Mouse (Mus musculus) heart, embryonic 14.5 days (tissue): ENCODE data around the gene Adgrf5. TPM values are rescaled to one million over a fixed set of nuclear protein-coding genes. Genes with fewer than 3 reads are reported as not detected.
"Not testable (repeated sequence)": the region's sequence is repeated elsewhere in the genome, so short reads cannot be mapped to it uniquely, and the experiment has no call there.

ENCODE experiments used
- ATAC-seq: fragments of 200-750 bp; cut with Nextera tagmentation; 2 replicates; pipeline ENCODE4 v1.8.0; 2017; ENCODE audit warnings: low read depth, moderate TSS enrichment; ENCODE audit not compliant: insufficient number of reproducible peaks, insufficient read depth, low FRiP score
- H3K27ac ChIP-seq, 2 experiments: fragments of 200-500 bp in 1 of 2; fragments of 300-500 bp in 1 of 2; sonication (generic) in 1 of 2; replicated peaks in 1 of 2; 2 replicates each; pipeline ENCODE4 v1.5.1; 2012 to 2014; ENCODE audit warnings: low read depth in 2 of 2, low read length in 2 of 2, control low read depth in 1 of 2, mild to moderate bottlenecking in 1 of 2, mixed read lengths in 1 of 2; ENCODE audit not compliant: control insufficient read depth in 1 of 2, insufficient read depth in 1 of 2
- H3K27me3 ChIP-seq: fragments of 300-500 bp; sonication (generic); 2 replicates; pipeline ENCODE4 v1.6.1; 2014; ENCODE audit warnings: mild to moderate bottlenecking, low read length, control low read depth; ENCODE audit not compliant: control insufficient read depth, insufficient read depth
- H3K36me3 ChIP-seq: fragments of 300-500 bp; sonication (generic); 2 replicates; pipeline ENCODE4 v1.6.1; 2014; ENCODE audit warnings: mild to moderate bottlenecking, control low read depth, low read length, mixed read lengths; ENCODE audit not compliant: control insufficient read depth, insufficient read depth
- H3K4me1 ChIP-seq, 2 experiments: fragments of 200-500 bp in 1 of 2; fragments of 300-500 bp in 1 of 2; sonication (generic) in 1 of 2; 2 replicates each; pipeline ENCODE4 v1.6.1; 2012 to 2014; ENCODE audit warnings: low read length in 2 of 2, control low read depth in 1 of 2, mixed read lengths in 1 of 2; ENCODE audit not compliant: control insufficient read depth in 2 of 2, insufficient read depth in 2 of 2
- H3K4me2 ChIP-seq: fragments of 300-500 bp; sonication (generic); 2 replicates; pipeline ENCODE4 v1.6.1; 2014; ENCODE audit warnings: mild to moderate bottlenecking, low read length
- H3K4me3 ChIP-seq, 2 experiments: fragments of 200-500 bp in 1 of 2; fragments of 300-500 bp in 1 of 2; sonication (generic) in 1 of 2; 2 replicates each; pipeline ENCODE4 v1.5.1; 2012 to 2014; ENCODE audit warnings: low read length in 2 of 2, mild to moderate bottlenecking in 2 of 2, control low read depth in 1 of 2, low read depth in 1 of 2, moderate library complexity in 1 of 2; ENCODE audit not compliant: control insufficient read depth in 1 of 2, insufficient read depth in 1 of 2
- H3K9ac ChIP-seq: fragments of 300-500 bp; sonication (generic); 2 replicates; pipeline ENCODE4 v1.6.1; 2014; ENCODE audit warnings: mild to moderate bottlenecking, low read length
- H3K9me3 ChIP-seq: fragments of 300-500 bp; sonication (generic); 2 replicates; pipeline ENCODE4 v1.6.1; 2016; ENCODE audit warnings: low read length, control low read depth; ENCODE audit not compliant: control insufficient read depth
- WGBS: fragments of 180-500 bp; shearing (Covaris S2); extraction: QIAGEN DNeasy Blood & Tissue Kit; methylation state at CpG from one replicate; pipeline ENCODE4 v1.1.7; 2014; 5-methylcytosine and 5-hydroxymethylcytosine counted together
- polyA plus RNA-seq: library from polyadenylated mRNA; unstranded; fragments of >200 nt; fragmentation: Nextera tagmentation; extraction: Ambion mirVana; gene quantifications from 2 replicates; pipeline ENCODE4 v1.2.1, GENCODE M21; 2014

The Adgrf5 gene
- polyA plus RNA-seq, 1 experiment from 2014 or later = 20.9 TPM

- Histone ChIP-seq H3K36me3 (no peaks in the 10 kb centered on the region), H3K4me3 (no peak overlapping the region), H3K9ac (no peak overlapping the region), H3K4me2 (no peak overlapping the region), H3K4me1 (peaks cover 3 to 14% of the 10 kb centered on the region in 2 experiments; a peak in 3 of 4 replicates), H3K27ac (no peak overlapping the region), H3K27me3 (no peaks in the 10 kb centered on the region), H3K9me3 (no peaks in the 10 kb centered on the region)
- ATAC-seq = no peak
- WGBS = 52% methylated on average over 5 of the region's 5 CpGs
Observed at GRCm38 (mm10) chr17:43332686-43333085, 27.6 kb upstream of the Adgrf5 start.

- Histone ChIP-seq H3K9me3 (no peaks in the 10 kb centered on the region), H3K4me3 (no peak overlapping the region), H3K4me2 (no peak overlapping the region), H3K36me3 (no peaks in the 10 kb centered on the region), H3K27me3 (no peaks in the 10 kb centered on the region), H3K4me1 (peaks cover 0 to 9% of the 10 kb centered on the region in 2 experiments; a peak in 2 of 4 replicates), H3K9ac (no peak overlapping the region), H3K27ac (no peak overlapping the region; a peak in 1 of 4 replicates)
- no peak for ATAC-seq
- WGBS = 59% methylated on average over 9 of the region's 9 CpGs
Observed at GRCm38 (mm10) chr17:43334074-43334473, 26.2 kb upstream of the Adgrf5 start.

- ATAC-seq = no peak
- H3K36me3 ChIP-seq = no peaks in the 10 kb centered on the region
- H3K4me1 ChIP-seq = no peaks in the 10 kb centered on the region
- no peaks in the 10 kb centered on the region for H3K9me3 ChIP-seq
- no peak overlapping the region for H3K4me3 ChIP-seq
- H3K4me2 ChIP-seq = no peak overlapping the region
- 72% methylated on average over 2 of the region's 2 CpGs for WGBS
- H3K9ac ChIP-seq = no peak overlapping the region
- no peaks in the 10 kb centered on the region for H3K27me3 ChIP-seq
- H3K27ac ChIP-seq = no peak overlapping the region
Observed at GRCm38 (mm10) chr17:43337643-43338042, 22.6 kb upstream of the Adgrf5 start.

GRCm38 (mm10) chr17:43338279-43338678 lies 22.0 kb upstream of the Adgrf5 start:
- ATAC-seq = no peak
- Histone ChIP-seq H3K36me3 (no peaks in the 10 kb centered on the region), H3K27ac (no peak overlapping the region), H3K4me2 (no peak overlapping the region), H3K9me3 (no peaks in the 10 kb centered on the region), H3K27me3 (no peaks in the 10 kb centered on the region), H3K9ac (no peak overlapping the region), H3K4me3 (no peak overlapping the region), H3K4me1 (no peaks in the 10 kb centered on the region)
- WGBS = 82% methylated on average over 3 of the region's 3 CpGs

- not testable (repeated sequence) for H3K9ac ChIP-seq, H3K4me1 ChIP-seq
- WGBS = 94% methylated on average over 2 of the region's 2 CpGs
Observed at GRCm38 (mm10) chr17:43346499-43346898, 13.8 kb upstream of the Adgrf5 start.

GRCm38 (mm10) chr17:43357902-43358539 lies 2.2 kb upstream of the Adgrf5 start:
- Histone ChIP-seq H3K4me2 (no peak overlapping the region), H3K9me3 (no peaks in the 10 kb centered on the region), H3K9ac (no peak overlapping the region), H3K27me3 (peaks cover 6% of the 10 kb centered on the region; the same call in 1 of the 2 replicates), H3K36me3 (no peaks in the 10 kb centered on the region), H3K4me3 (no peak overlapping the region), H3K4me1 (peaks cover 14 to 33% of the 10 kb centered on the region in 2 experiments), H3K27ac (0 out of 4 replicates have a peak overlapping the region, but pooled peaks of 1 of the 2 experiments have one; percentile 8)
- no peak for ATAC-seq
- WGBS = 28% methylated on average over 9 of the region's 9 CpGs

More at GRCm38 (mm10) chr17:43346499-43346898, 13.8 kb upstream of the Adgrf5 start:
- H3K27me3 ChIP-seq, H3K4me2 ChIP-seq, ATAC-seq, H3K27ac ChIP-seq, H3K36me3 ChIP-seq, H3K9me3 ChIP-seq, H3K4me3 ChIP-seq: not testable (repeated sequence)

GRCm38 (mm10) chr17:43361021-43361420 lies 770 bp downstream of the Adgrf5 start:
- ATAC-seq = no peak
- Histone ChIP-seq H3K27ac (peak overlapping the region; percentile 24 to 53; a peak in 2 of 4 replicates), H3K9me3 (no peaks in the 10 kb centered on the region), H3K4me3 (peak overlapping the region; percentile 32 to 39), H3K36me3 (no peaks in the 10 kb centered on the region), H3K4me2 (peak overlapping the region; percentile 56), H3K9ac (peak overlapping the region; percentile 54), H3K27me3 (peaks cover 13% of the 10 kb centered on the region; the same call in 1 of the 2 replicates), H3K4me1 (peaks cover 18 to 49% of the 10 kb centered on the region in 2 experiments)
- 67% methylated on average over 11 of the region's 11 CpGs for WGBS
